Mouse (Mus musculus): Measurements from ENCODE around the gene G3bp2. TPM values are rescaled to one million over a fixed set of nuclear protein-coding genes. Genes with fewer than 3 reads are reported as not detected.
A peak's percentile ranks its signal among the peaks of the same experiment; 100 is the strongest.

Gene G3bp2
- total RNA-seq, 1 experiment from 2014 or later: 123 TPM

DNA sequence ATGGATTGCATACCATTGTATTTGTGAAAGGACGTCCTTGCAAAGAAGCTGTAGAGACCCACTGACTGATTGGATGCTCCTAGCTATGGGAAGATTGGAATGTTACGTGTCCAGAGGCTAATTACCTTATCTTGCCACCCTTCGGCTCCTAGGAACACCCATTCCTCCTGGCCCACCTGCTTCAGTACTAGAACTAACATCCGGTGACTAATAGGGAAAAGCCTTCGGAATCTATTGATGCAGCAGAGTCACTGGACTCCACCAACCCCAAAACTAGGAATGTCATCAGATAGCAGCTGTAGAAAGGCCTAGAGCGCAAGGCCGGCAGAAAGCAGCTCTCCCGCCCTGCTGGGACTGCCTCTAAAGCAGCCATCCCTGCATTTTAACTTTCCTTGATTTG lies 18.1 kb upstream of the G3bp2 start:
- DNase-seq: no peak

GRCm38 (mm10) chr5:92098351-92099109 lies 15.0 kb upstream of the G3bp2 start:
- DNase-seq: no peak

DNA sequence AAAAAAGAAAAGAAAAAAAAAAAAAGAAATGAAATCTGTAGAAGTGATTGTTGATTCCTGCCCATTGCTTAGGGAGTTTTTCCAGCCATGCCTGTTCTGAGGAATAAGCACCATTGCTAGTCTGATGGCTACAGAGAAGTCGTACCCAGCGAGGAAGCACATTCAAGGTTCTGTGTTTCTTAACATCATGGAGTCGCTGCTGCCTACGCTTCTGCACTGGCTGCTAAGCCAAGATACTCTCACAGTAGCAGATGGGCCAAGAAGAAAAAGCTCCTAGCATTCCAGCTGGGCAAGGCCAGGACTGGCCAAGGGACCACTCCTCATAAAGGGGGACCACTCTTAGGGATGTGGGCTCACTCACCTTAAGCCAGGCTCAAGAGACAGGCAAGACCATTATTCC lies 14.3 kb upstream of the G3bp2 start:
- no peak for DNase-seq

- peak; percentile 36 for DNase-seq
These were observed 13.3 kb upstream of the G3bp2 start for GRCm38 (mm10) chr5:92096786-92097185.

GRCm38 (mm10) chr5:92094062-92094415 lies 10.5 kb upstream of the G3bp2 start:
- no peak for DNase-seq

DNA sequence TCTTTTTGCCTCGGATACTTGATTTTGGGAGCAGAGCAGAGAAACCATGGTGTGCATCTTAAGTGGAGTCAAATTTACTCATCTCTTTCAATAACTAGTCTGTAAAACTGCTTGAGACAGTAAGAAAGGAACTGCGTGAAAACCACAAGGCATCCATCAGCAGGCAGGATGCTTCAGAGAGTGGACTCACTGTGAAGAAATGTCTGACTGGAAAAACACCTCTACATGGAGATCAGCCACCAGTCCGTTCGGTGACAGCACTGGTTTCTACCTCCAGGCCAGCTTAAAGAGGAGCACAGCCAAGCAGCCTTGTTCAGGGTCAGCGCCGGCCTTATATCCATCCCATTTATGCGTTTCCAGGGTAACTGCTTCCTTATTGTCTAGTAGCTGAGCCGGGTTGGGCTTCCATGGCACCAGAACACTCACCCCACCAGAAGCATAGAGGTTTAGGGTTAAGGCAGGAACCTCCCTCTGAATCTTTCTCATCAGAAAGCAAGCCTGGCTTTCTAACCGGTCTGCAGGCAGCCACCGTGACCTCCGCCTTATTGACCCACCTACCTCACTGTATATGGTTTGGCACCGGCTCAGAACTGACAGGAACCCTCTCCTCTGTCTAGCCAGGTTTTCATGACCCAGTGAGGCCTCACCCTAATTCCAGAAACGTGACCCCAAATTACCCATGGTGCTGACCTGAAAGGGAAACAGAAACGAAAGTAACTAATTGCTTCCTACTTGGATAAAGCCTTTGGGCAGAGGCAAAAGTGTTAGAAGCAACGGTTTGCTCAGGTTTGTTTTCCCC lies 9.9 kb upstream of the G3bp2 start:
- no peak for DNase-seq

DNA sequence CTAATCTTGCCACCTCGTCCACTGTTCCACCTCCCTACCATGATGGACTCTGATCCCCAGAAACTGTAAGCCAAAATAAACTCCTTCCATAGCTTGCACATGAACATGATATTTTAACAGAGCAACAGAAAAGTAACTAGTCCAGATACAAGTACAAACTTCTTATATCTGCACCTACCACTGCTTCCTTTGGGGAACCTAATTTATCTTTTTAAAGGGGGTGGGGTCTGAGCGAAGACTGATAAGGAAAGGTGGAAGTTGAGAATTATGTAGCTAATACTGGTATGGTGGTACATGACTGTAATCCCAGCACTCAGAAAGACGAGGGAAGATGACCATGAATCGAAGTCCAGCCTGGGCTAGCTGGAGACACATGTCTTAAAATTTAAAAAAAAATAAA lies 4.0 kb upstream of the G3bp2 start:
- DNase-seq: no peak

- peak; percentile 59 for DNase-seq
These were observed 2.5 kb upstream of the G3bp2 start for GRCm38 (mm10) chr5:92085821-92086550.

DNA sequence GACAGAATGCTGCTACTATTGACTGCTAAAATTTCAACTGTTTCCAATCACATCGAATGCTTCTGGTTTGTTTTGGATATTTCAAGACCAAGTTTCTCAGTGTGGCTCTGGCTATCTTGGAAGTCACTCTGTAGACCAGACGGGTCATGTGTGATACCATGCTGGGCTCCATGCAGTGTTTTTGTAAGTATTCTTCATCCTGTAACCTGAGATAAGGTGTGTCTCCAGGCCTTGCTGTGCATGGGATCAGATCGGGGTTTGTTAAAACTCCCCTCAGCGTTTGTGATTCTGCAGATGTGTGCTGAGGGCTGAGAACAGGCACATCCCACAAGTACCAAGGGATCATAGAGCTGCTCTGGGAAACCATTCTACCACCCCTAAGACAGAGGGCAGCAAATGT lies 1.7 kb upstream of the G3bp2 start:
- no peak for DNase-seq

DNA sequence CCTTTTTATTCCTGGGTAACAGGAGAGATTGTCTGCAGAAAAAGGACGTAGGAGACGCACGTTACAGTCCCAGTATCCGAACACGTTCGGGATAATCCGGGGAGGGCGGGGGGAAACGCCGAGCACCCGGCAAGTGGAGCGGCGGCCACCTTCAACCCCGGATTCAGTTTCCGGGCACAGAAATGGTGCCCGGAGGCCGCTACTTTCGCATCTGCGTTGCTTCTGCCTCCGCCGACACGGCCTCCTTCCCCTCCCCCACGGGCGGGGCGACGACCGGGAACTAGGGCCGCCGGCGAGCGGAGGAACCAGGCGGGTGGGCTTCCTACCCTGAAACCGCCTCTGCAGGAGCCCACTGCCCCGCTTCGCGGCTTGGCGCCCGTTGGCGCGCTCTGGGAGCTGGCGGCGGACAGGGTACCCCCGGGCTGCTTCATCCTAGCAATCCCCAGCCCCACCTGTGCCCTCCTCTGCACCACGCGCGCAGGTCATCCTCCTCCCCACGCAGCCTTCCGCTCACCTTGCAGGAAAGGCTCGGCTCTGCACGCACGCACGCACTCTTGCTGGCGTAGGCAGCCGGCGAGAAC lies 608 bp downstream of the G3bp2 start:
- DNase-seq: peak; percentile 86

GRCm38 (mm10) chr5:92081326-92081725 lies 2.2 kb downstream of the G3bp2 start:
- no peak for DNase-seq

- no peak for DNase-seq
These were observed 3.1 kb downstream of the G3bp2 start for GRCm38 (mm10) chr5:92080400-92080799.

DNA sequence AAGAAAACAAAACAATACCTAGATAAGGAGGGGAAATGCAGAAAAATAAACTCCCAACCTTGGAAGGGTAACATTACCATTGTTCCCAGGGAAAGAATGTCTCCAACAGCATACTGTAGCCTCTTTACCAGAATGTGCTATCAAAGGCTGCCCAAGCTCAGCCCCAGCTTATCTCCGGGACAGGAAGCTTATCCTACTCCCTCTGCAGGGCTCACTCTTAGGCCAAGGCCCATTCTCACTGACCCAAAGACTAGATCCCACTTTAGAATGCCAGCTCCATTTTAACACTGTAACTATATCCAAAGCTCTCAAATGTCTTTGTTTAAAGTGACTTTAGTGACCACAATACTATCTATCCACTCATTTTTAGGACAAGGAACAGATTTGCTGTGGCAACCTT lies 4.2 kb downstream of the G3bp2 start:
- DNase-seq: no peak

- no peak for DNase-seq
These were observed 4.8 kb downstream of the G3bp2 start for GRCm38 (mm10) chr5:92078751-92079150.

DNA sequence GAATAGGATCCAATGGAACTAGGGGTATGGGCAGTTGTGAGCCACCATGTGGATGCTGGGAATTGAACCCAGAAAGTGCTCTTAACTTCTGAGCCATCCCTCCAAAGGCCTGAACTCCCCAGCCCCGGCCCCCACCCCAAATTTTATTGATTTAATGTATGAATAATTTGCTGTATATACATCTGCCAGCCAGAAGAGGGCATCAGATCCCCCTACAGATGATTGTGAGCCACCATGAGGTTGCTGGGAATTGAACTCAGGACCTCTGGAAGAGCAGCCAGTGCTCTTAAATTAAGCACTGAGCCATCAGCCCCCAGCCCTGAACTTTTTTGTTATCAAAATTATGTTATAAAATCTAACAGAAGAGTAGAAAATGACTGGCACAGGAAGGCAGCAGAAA lies 7.2 kb downstream of the G3bp2 start:
- DNase-seq: no peak

DNA sequence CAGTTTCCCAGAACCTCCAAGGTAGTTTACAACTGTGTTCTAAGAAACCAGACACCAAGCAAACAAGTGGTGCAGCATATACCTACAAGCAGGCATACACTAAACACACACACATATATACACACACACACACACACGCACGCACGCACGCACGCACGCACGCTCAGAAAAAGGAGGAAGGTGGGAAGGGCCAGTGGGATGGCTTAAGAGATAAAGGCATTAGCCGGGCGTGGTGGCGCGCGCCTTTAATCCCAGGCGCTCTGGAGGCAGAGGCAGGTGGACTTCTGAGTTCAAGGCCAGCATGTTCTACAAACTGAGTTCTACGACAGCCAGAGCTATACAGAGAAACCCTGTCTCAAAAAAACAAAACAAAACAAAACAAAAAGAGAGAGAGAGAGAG lies 9.5 kb downstream of the G3bp2 start:
- no peak for DNase-seq

DNA sequence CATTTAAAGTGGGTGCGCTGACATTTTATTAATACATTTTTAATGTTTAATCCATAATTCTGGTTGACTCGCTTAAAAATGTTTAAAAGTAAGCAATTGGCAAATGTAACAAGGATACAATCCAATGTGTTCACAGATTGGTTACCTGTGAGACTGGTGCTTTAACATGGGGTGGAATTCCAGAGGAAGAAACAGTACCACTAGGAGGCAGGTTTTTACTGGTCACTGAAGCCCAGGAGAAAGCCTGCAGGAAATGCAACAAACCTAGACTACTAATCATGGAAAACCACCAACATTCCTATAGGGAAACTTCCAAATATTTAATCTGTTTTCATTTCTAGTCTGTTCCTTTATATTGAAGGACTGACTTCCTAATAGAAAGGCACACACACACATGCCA lies 20.3 kb downstream of the G3bp2 start:
- DNase-seq: no peak

DNA sequence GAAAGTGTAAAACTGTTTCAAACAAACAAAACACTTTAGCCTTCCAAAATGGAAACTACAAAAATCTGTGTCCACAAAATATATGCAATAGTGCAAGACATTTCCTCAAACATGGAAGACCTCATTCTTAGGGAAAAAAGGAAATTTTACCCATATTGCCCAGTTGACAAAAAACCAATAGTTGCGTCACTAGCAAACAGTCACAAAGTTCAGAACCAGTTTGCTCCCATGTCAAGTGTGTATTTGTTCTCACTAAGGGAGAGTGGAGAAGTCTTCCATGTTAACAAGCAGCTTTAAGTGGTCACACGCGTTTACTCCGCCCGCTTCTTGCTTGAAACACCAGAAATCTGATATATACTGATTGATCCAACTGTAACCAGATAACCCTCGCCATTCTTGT lies 30.7 kb downstream of the G3bp2 start:
- DNase-seq: no peak

DNA sequence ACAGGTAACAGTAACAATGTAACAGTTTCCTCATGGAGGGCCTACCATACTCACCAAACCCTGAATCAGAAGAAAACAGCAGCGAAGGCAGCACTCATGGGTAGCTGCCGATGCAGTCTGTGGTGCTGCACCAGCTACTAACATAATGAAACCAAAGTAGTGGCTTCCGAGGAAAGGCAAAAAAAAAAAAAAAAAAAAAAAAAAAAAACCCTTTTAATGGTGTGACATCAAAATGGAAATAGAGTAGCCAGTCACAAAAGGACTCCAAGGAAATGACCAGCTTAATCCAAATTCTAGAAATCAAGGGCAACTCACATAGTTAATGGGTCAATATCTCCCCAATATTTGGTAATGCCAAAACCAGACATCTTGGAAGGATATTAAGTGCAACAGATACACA lies 33.1 kb downstream of the G3bp2 start:
- no peak for DNase-seq

- no peak for DNase-seq
These were observed 39.7 kb downstream of the G3bp2 start, which contains the start of gene Cdkl2 for GRCm38 (mm10) chr5:92043783-92044182. Gene Cdkl2 (minus strand): TSS chr5:92043883.

DNA sequence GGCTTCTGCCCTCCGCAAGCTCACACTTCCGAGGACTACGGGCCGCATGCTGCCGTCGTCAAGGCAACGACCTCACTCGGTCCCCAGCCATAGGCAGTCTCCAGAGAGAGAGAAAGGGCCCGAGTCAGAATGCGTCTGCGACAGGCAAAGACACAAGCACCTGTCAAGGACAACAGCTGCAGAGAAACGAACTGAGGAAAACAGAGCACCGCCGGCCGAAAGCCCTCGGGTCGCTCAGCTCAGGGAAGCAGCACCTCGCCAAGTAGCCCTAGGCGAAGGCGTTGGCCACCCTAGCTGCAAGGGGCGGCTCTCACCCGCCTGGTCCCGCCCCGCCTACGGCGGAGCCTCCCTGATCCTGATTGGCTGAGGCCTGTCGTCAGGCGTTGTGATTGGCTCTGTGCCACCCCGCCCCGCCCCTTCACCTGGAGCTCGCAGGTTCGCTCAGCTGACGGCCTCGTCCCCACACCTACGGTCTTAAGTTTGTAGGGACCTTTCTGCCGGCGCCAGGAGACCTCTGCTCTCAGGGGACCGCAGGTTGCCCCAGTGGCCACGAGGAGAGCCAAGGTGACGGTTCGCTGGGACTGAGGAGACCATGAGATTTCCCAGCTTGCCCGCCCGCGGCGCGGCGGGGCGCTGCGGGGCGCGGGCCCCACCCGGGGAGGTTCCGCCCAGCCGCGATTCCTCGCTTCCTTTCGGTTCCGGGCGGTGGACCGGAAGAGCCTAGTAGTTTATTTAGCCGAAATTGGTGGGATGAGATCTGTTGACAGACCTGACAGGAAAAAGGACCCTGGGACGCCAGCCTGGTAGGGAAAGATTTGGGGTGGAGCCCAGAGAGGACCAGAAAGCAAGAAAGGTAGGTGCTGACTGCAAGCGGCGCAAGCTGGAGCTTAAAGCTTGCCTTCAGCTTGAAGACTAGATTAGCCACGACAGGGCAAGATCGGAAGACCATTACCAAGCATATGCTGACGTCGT lies 40.9 kb downstream of the G3bp2 start:
- DNase-seq: peak; percentile 96

- no peak for DNase-seq
These were observed 63.6 kb downstream of the G3bp2 start for GRCm38 (mm10) chr5:92019960-92020359.
